Mouse (Mus musculus): ENCODE data around the gene Hif3a.

DNA sequence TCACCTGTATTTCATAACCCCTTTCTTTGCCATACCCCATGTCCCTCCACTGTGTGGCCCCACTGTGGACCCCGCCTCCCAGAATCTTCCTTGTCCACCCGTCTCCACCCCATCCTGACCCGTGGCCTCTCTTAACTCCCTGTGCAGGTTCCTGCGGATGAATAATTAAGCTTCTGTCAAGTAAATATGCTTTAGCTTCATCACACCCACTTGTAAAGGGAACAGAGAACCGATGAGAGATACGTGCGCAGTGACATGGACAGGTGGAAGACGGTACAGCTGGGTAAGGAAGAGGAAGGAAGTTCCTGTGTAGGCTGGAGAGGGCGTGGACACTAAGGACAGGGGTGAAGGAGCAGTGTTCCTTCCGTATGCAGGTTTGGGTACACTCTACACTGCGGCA, 618 bp upstream of the Hif3a start:
- TF ChIP-seq CTCF (IDR thresholded peaks at IDR 0.05; ENCODE audit: extremely low read depth, insufficient read depth, insufficient read length, insufficient replicate concordance): no peak
- TF ChIP-seq POLR2A (IDR thresholded peaks at IDR 0.05; ENCODE audit: low read depth, low read length): no peak
